Mouse (Mus musculus): ENCODE measurements around the gene Heatr5a.
A peak's percentile ranks its signal among the peaks of the same experiment; 100 is the strongest.

Gene Heatr5a

DNA sequence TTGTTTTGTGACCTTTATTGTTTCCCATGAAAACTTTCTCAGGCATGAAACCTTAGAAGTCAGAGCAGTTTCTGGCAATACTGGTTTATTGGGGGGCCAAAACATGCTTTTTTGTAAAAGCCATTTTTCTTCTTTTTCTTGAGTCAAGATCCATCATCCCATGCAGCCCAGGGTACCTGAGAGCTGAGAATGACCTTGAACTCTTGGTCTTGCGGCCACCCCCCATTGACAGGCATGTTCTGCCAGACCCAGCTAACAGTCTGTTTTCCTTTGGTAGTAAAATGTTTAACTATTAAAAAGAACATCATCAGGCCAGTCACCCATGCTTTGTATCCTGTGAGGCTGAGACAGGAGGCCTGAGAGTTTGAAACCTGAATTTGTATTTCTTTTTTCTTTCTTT lies 125.9 kb downstream of the Heatr5a start:
- no peak for DNase-seq (ENCODE audit: low spot score in 2 of 2)

GRCm38 (mm10) chr12:51844771-51845256 lies 126.3 kb downstream of the Heatr5a start:
- peak; percentile 84 to 90 for DNase-seq (ENCODE audit: low spot score in 2 of 2)

- no peak for DNase-seq (ENCODE audit: low spot score in 2 of 2)
Measured at GRCm38 (mm10) chr12:51843576-51844520, 127.3 kb downstream of the Heatr5a start.

DNA sequence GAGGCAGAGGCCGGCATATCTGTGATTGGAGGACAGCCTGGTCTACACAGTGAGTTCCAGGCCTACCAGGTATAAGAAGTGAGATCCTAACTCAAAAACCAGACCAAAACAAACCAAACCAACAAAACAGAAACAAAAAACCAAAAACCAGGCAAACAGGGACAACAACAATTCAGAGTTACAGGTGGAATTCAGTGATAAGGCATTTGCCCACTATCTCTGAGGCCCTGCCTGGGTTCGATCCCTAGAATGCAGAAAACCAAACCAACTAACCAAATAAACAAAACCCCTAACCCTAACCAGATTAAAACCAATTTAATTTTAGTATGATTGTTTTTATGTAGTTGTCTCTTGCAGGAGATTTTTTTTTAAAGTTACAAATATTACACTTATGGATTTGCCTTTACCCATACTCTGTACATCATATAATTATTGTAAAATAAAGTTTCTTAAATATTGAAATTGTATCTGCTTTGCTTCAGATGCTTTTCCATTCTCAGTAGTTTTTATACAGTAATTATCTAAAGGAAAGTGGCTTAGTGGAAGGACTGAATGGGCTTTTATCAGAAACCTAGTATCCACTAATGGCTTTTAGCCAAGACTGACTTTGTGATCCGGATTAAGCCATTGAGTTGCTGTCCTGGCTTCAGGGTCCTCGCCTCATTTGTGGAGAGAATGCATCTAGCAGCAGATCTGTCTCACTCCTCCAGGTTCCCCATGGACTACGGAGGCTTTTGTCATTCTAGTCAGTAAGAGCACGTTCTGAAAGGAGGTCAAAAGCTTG lies 128.8 kb downstream of the Heatr5a start:
- DNase-seq (ENCODE audit: low spot score in 2 of 2): no peak

DNA sequence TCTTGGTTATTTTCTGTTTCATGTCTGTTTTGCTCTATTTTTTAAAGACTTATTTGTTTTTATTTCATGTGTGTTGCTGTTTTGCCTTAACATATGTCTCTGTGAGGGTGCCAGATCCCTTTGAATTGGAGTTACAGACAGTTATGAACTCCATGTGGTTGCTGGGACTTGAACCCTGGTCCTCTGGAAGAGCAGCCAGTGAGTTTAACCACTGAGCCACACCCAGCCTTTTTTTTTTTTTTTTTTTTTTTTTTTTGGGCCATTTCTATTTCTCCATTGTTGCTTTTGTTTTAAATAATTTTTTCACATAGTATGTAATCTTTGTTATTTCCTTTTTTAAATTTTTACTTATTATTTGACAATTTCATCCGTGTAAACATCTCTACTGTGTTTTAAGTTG lies 131.3 kb downstream of the Heatr5a start:
- no peak for DNase-seq (ENCODE audit: low spot score in 2 of 2)

DNA sequence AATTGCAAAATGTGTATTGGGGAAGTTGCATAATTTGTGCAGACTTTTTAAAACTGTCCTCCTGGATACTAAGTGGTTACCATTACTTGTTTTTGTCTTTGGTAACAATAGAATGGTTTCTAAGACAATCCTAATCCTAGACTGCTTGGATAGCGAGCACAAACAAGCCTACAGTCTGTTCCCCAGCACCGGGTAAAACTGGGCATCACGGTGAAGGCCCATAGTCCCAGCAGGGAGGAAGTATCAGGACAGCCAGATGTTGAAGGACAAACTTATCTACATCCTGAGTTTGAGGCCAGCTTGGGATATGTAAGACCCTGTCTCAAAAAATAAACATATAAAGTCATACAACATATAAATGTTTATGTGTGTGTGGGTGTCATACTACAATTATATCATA lies 135.9 kb downstream of the Heatr5a start:
- no peak for DNase-seq (ENCODE audit: low spot score in 2 of 2)

GRCm38 (mm10) chr12:51831931-51832330 lies 139.2 kb downstream of the Heatr5a start:
- DNase-seq (ENCODE audit: low spot score in 2 of 2): no peak

DNA sequence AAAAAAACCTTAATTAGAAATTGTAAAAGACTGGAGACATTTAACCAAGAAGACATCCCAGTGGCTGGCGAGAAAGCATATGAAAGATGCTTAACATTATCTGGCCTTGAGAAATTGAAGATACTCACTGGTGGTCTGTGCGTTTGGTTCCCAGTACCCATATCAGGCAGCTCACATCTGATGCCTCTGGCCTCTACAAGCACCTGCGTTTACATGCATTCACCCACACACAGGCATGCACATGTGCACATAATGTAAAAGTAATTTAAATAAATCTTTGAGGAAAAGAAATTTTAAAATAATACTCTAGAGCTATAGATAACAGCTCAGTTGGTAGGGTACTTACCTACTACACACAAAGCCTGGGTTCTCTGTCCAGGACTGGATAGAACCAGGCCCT lies 139.8 kb downstream of the Heatr5a start:
- no peak for DNase-seq (ENCODE audit: low spot score in 2 of 2)

GRCm38 (mm10) chr12:51830671-51831070 lies 140.4 kb downstream of the Heatr5a start:
- DNase-seq (ENCODE audit: low spot score in 2 of 2): no peak

GRCm38 (mm10) chr12:51830077-51830402 lies 141.1 kb downstream of the Heatr5a start:
- DNase-seq (ENCODE audit: low spot score in 2 of 2): no peak

DNA sequence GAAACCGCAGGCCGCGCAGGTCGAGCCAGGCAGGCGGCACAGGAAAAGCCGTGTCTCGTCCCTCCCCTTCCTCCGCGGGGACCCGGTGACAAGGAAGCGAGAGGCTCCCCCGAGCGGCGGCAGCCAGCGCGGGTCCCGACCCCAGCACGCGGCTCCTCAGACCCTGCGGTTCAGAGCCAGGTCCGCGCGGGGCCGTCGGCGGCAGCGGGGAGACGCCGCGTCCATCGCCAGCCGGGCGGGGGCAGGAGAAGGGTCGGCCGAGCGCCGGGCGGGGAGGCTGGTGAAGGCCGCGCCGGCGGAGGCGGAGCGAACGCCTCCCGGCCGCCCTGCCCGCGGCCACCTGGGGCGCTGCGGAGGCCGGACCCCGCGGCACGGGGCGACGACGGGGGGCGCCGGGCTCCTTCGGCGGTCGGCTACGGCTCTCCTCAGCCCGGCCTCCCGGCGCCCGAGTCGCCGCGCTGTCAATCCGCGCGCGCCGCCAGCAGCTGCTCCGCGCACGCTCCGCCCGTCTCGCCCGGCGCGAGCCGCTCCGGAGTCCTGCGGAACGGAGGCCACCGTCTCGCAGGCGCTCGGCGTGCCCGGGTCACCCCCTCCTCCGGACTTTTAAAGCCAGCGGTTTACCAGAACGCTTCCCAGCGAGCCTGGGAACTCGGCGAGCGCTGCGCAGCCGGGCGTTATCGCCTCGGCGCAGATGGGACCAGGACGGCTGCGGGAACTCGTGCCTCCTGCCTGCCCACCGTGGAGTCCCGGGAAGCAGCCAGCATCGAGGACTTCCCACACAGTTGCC lies 141.6 kb downstream of the Heatr5a start, which contains the start of gene Hectd1:
Gene Hectd1 (minus strand): TSS at position 247 of the 787 bp plus-strand sequence.
- DNase-seq (ENCODE audit: low spot score in 2 of 2): peak; percentile 80 to 85

- peak in 1 of 2 experiments; percentile 63 for DNase-seq (ENCODE audit: low spot score in 2 of 2)
Measured at GRCm38 (mm10) chr12:51828716-51829289, 142.3 kb downstream of the Heatr5a start.

- no peak for DNase-seq (ENCODE audit: low spot score in 2 of 2)
Measured at GRCm38 (mm10) chr12:51827958-51828650, 143.0 kb downstream of the Heatr5a start.

Data from urinary bladder, postnatal 4 days (tissue).